Mouse (Mus musculus): Measurements from ENCODE around the gene Tom1.

DNA sequence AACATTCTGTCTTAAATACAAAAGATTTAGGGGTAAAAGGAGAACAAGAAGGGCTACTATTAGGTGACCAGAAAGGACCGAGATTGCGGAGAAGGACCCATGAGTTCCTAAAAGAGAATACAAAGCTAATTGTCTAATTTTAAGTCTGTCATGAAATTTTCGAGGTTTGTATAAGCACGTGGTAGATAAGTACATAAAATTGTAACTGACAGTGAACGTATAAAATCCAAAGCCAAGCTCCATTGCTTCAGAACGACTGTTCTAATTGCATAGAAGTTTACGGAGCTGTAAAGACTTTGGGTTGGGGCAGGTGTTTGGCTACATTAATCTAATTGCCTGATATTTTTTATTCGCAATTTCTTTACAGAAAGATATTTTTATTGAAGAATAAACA is 40.4 kb upstream of the Tom1 start, which contains the start of gene Hmgxb4:
- TF ChIP-seq EP300 (IDR thresholded peaks at IDR 0.05; ENCODE audit: low read depth) (no peak), CTCF (IDR thresholded peaks at IDR 0.05; ENCODE audit: low read depth) (no peak)
